Mouse (Mus musculus) embryo, embryonic 10 days (tissue): ENCODE data around the gene Flrt1.
"Not testable (repeated sequence)": the region's sequence is repeated elsewhere in the genome, so short reads cannot be mapped to it uniquely, and the experiment has no call there.

Experiments
- DNase-seq: peaks from one replicate; pipeline ENCODE4 v3.0.0-alpha.2; 2015; ENCODE audit warnings: low spot score

The Flrt1 gene

DNA sequence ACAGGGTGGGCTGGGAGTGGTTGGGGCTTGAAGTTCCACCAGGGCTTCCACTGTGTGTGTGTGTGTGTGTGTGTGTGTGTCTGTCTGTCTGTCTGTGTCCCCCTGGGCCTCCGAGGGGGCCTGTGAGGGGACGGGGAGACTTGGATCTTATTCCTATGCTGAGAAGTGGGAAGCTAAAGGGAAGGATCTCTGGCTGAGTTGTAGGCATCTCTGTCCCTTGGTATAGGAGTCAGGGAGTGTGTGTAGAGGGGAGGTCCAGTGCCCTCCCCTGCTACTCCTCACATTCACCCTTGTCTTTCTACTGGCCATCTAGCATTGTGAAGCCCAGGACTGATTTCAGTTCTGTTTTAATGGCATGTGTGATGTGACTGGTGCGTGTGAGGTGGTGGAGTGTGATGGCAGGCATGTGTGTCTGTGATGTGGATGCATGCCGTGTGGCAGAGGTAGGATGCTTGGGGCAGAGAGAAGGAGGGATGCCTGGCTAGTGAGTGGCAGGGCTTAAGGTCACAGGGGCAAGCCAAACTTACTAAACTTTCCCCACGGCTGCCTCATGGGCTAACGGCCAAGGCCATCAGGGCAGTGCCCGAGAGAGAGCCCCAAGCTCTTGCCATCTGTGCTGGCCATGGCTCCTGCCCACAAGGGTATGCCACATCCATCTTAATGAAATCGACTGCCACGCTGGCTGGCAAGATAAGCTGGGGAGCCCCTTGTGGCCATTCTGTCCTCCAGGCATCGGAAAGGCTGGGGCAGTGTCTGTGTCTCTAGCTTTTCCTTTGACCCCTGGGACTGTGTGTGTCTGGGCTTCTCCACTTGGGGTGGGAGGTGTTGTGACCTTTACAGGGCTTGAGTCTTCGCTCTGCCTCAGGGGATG, 36.6 kb downstream of the Flrt1 start:
- DNase-seq = peak; percentile 40

DNA sequence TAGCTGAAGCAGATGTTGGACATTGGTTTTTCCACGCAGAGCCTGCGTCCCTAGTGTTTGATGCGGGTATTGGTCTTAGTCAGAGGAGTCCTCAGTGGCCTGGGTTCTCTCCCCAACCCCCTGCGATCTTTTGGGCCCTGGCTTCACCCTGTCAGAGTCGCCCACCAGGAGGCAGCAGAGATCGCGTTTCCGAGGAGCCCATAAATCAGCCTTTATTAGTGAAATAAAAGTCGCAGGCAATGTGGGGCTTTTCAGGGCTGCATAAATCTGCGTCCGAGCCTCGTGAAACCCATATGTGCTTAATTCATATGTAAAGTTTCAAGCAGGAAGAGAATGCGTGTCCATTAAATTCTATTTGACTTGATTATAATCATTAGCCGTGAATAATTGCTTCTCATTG, 37.4 kb downstream of the Flrt1 start:
- peak; percentile 88 for DNase-seq

DNA sequence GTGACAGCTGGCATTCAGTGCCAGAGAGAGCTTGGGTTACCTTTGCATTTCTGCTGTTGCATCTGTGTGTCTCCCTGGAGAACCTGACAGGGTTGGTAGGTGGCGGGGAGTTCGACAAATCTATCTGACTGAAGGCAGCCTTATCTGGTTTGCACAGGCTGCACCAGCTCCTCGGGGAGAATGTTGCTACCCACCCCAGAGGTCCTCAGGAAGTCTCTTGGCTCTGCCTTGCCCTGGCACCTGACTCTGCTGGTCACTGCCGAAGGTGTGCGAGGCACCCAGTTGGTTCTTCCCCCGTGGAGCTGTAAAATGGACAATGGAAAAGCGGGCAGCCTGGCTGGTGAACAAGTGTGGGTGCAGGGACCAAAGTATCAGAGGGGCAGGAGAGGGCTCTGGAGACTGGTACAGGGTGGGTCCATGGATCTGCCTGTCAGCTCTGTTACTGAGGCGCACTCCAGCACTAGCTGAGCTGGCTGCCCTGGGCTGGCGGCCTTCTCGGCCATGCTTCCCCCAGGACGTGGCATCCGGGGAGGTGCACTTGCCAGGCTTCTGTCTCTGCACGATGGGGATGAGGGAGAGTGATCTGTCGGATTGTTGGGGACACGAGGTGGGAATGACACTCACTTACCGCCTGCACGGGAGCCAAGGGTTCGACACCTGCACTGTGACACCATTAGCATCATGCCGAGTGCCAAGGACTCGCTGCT, 38.0 kb downstream of the Flrt1 start:
- no peak for DNase-seq

DNA sequence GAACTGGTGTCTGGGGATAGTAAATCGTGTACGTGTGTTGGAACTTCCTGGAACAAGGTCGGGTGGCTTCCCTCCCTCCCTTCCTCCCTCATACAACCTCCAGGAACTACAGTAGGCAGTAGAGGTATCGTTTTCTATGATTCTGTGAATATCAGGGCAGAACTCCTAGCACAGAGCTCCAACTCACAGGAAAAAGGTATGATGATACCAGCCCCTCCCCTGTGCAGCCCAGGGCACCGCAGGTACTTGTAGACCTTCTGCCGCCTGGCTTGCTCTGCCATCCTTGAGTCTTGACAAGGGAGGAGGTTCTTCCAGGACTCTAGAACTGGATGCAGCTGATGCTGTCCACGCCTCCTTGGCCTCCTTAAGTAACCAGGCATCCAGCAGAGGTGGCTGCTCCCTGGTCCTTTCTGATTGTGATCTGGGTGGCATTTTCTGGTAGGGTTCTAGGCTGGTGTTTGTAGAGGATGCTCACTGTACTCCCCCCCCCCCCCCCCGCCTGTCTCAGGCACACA, 38.6 kb downstream of the Flrt1 start:
- no peak for DNase-seq

DNA sequence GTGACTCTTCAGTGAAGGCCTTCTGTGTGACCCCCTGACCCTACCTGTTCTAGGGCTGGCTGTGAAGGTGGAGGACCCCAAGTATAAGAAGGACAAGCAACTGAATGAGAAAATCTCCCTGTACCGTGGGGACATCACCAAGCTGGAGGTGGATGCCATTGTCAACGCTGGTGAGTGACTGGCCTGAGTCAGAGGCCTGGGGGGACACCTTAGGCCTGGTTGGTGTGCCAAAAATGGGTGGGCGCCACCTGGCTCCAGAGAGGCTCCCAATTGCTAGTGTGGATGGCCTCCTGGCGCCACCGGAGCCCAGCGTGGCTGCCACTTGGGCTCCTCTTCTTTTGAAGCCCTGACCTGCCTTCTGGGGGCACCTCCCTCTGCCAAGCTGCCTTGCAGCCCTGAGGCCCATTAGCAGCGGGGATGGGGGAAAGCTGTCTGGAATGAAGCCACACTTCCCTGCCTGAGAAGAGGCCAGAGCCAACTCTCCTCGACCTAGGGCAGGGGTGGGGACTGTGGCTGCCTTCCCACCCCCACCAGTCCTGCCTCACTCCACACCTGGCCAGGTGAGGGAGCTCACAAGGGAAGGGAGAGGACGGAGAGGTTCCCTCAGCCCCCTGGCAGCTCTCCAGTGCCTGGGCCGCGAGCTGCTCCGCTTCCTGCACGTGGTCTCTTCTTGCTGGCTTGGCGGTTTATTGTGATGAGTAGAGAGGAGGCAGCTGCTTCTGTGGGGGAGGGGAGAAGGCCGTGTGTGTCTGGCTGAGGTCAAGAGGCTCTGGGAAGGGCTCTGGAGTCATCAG, 39.3 kb downstream of the Flrt1 start:
- peak; percentile 80 for DNase-seq

DNA sequence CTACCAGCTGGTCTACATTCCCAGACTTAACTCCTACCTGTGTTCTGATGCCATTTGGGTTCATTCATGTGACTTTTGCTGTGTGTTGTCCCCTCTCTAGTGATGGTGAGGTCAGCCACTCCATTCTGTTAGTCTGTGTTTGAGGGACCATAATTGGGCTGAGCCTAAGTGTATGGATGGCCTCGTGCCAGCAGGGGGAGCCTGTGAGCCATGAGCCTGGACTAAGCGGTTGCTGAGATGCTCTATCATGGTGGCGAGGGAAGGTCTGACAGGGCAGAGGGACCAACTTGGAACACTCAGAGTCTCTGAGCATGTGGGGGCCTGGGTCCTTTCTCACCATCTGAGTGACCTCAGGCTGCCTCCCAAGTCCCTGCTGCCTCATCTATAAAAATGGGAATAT, 41.0 kb downstream of the Flrt1 start:
- peak; percentile 95 for DNase-seq

DNA sequence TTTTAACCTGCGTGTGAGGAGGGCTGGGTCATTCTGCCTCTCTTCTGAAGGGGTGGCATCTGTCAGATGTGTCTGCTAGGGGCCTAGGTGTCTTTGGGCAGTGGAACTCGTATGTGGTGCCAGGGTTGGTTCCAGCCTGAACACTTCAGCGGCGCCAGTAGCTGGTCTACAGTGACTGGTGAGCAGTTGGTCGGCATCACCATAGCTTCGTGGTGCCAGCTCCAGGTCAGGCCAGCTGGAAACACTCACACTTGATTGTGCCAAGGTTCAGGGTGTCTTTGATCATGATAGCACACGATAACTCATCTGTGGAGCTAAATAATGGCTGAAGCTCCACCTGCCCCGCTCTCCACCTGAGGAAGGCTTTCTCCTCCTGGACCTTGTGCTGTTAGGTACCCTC, 42.6 kb downstream of the Flrt1 start:
- DNase-seq = no peak

DNA sequence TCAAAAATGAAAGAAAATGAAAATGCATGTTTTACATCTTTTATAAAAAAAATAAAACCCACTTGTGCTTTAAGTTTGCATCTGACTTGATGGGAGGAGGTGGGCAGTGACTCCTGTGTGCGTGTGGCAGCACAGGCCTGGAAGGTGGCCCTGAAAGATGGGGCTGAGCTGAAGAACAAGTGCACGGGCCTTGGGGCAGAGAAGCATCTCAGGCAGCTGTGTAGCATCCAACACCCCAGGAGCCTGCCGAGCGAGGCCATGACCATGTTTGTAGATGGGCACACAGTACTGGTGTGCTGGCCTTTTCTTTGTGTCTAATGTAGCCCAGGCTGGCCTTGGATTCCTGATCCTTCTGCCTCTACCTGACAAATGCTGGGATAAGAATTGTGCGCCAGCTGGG, 43.4 kb downstream of the Flrt1 start:
- DNase-seq = no peak

DNA sequence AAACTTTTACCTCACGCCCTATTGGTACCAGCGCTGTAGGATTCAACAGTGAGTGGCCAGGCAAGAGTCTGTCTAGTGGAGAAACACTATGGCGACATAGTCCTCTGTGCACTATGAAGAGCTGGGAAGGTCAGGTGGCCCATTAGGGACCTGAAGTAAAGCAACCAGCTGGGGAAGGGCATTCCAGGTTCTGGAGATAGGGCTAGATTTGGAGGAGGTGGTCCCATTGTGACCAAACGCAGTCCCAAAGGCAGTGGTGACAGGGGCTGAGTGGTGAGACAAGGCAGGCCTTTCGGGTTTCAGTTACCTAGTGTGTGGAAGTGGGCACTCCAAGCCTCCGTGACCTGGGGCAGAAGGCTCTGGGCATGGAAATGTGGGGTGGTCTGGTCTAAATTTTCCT, 47.0 kb downstream of the Flrt1 start:
- DNase-seq = no peak

DNA sequence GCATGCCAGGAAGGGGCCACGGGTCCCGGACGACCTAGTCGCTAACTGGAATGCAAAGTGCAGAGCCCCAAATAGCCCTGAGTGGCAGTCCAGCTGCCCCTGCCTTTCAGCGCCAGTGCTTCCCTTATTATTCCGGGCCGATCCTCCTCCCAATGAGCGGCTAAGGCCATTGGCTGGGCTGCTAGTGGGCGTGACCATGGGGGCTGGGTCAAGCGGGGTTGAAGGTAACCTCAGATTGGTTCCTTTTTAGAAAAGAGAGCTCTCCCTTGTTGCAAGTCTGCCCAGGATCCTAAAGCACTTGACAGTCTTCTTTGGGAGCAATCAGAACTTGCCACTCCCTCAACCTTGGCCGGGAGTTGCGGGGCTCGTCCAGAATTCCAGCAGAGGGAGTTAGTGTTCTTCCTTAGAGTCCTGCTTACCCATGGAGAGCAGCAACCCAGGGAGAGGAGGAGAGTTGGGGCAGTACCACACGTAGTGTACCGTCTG, 47.8 kb downstream of the Flrt1 start:
- peak; percentile 95 for DNase-seq

DNA sequence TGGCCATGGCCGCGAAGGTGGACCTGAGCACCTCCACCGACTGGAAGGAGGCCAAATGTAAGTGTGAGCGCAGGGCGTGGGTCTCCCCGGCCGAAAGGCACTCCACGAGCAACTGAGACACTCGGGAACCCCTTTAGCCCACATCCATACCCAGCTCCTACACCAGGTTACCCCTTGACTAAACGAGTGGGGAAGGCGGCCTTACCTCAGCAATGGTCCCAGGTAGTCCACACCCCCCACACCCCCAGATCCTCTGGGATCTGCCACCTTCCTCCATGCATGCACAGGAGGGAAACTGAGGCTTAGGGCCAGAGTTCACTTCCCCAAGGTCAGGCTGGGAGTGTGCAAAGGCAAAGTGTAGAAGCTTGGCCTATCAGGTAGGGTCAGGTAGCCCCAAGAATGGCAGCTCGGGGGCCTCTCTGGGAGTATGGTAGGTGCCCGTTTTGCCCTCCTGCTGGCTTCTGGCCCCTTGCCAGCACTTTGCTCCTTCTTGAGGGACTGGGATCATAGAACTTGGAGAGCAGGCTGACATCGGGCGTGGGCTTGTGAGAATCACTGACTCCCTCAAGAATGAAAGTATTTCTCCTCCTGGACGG, 48.3 kb downstream of the Flrt1 start:
- no peak for DNase-seq

DNA sequence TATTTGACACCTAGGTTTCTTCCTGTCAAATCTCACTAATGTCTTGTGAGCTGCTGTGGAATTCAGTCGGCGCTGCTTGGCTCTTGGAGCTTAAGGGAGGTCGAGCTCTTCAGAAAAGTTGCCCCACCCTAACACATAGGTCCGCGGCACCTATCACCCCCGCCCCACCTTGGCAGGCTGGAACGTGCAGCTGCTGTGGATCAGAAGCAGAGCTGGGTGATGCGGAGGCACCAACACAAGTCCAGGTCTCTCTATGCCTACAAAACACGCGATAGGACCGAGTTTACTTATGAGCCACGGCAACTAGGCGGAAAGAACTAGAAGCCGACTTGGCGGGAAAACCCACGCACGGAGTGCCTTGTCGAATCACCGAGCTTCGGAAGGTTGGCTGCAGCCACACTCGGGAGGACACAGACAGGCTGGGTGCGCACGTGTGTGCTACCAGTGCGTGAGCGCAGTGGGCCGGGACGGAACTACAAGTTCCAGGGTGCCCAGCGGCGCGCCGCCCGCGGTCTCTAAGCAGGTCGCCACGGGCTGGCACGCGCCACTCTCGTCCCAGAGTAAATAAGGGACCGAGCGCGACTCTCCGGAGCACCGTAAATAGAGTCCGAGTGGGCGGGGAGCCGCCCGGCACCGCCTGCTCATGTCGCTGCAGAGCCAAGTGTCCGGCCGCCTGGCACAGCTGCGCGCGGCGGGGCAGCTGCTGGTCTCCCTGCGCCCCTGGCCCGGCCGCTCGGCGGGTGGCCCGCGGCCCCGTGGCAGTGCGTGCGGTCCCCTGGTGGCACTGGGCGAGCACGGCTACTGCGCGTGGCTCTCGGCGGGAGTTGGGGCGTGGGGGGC, 49.1 kb downstream of the Flrt1 start, which contains the start of gene Macrod1:
Macrod1 (plus strand) TSS at position 563 of the 840 bp plus-strand sequence.
- peak; percentile 83 for DNase-seq

DNA sequence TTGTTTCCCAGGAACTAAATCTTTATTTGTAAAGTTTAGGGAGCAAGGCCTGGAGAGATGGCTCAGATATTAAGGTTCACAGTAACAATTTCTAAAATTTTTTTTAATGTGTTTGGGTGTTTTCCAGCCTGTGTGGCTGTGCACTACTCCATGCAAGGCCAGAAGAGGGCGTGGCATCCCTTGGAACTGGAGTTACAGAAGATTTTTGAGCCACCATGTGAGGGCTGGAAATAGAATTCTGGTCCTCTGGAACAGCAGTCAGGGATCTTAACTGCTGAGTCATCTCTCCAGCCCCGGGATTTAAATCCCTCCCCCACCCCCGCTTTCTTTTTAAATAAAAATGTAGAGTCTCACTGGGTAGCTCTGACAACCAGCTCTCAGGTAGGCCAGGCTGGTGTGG, 50.4 kb downstream of the Flrt1 start:
- no peak for DNase-seq

DNA sequence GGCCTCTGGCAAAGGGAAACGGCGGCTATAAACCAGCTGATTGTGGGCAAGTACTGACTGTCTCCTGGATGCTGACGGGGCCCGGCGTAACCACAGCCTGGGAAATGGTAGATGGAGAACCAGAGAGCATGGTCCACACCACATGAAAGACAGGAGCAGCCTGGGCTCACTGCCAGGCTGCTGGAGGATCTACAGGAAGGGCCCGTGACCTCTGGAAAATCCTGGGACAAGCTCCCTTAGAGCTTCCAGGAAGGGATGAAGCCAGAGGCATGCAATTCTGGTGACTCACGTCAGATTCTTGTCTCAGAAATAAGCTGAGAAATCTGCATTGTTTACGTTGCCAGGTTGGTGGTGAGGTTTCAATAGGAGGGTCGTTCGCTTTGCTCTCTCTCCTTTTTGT, 50.8 kb downstream of the Flrt1 start:
- no peak for DNase-seq

DNA sequence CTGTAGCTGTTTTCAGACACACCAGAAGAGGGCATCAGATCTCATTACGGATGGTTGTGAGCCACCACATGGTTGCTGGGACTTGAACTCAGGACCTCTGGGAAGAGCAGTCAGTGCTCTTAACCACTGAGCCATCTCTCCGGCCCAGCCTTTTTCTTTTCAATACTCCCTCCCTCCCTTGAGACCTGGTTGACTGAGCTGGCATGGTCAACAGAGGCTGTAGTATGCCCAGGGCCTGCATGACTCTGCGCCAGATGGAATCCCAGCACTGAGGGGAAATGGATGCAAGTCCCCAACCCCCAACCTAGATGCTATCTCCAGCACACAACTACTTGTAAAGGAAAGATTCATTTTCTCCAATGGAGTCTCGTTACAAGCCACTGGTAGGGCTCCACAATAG, 52.1 kb downstream of the Flrt1 start:
- DNase-seq = not testable (repeated sequence)

DNA sequence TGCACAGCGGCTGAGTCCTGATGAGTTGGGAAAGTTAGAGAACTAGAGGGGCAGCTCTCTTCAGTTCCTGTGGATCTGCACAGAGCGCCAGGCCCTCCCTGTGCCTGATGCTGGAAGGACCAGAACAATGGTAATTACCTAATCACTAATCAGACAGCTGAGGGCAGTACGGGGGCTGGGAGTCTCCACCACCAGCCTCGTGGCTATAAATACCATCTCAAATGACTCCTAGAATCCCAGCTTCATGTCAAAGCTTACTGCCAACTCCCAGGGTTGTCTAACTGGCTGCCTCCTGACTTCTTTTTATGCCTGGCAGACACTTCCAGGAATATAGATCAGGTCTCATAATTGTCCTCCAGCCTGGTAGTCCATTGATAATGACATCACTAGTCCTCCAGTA, 60.8 kb downstream of the Flrt1 start:
- no peak for DNase-seq

DNA sequence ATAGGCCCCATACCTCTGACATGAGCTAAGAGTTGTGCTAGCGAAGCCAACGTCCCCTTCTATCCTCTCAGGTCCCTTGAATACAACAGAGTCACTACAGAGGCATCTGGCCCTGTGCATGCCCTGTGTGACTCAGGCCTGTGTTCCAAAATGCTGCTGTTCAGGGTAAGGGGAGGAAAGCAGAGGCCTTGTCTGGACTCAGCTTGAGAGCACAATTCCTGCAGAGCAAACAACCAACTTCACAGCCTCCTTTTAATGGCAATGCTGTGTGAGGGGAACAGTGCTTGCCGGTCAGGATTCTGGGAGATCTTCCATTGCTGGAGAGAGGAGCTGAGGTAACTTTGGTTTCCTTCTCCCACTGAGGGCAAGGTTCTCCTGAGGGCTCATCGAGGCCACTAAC, 61.2 kb downstream of the Flrt1 start:
- DNase-seq = no peak
